16 mouse cellular contexts compared by ENCODE assay signal in the genomic region with DNA sequence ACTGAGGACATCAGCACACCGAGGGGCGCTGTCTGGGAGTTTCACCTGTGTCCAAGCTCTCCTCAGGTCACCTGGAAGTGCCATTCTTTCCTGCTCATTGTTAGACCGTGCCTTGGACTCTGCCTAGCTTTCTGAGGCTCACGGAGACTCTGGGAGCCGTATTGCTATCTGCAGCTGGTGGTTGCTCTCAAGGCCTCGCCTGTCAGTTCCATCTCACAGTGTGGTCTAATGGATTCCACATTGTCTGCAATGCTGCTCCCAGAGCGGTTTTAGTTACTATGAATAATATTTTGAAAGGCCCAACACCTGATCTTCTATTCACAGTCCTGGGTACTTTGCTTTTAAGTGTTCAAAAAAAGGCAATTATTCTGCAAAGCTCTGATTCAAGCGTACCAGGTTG.
DNase-seq lines count a peak whose midpoint lies in the region; ATAC-seq and TF ChIP-seq lines count a peak whose summit lies in the region.
"Had no signal": no experiment of that assay in that cellular context is flagged by ENCODE, and none has a peak within 500 bp of the region (broad histone marks: within the 10 kb centered on the region; RNA-seq: fewer than 3 reads in every experiment).

No protein-coding gene starts in this region.

- H3K4me1 ChIP-seq in midbrain, embryonic 15.5 days = no peaks in the 10 kb centered on the region
- H3K4me1 ChIP-seq in midbrain, postnatal 0 days (ENCODE audit: insufficient read depth, low read length) = no peaks in the 10 kb centered on the region
- no peaks in the 10 kb centered on the region for H3K4me1 ChIP-seq in embryonic facial prominence, embryonic 11.5 days (ENCODE audit: control insufficient read depth, insufficient read depth, low read length)
- peaks cover 3% of the 10 kb centered on the region for H3K4me1 ChIP-seq in olfactory bulb, adult 2 months (ENCODE audit: control insufficient read depth, insufficient read depth, low read length)
- H3K4me1 ChIP-seq in kidney, embryonic 15.5 days = no peaks in the 10 kb centered on the region
- H3K4me1 ChIP-seq: heart, embryonic 10.5 days had no signal

- no peaks in the 10 kb centered on the region for H3K36me3 ChIP-seq in midbrain, embryonic 15.5 days (replicated peaks)
- no peaks in the 10 kb centered on the region for H3K36me3 ChIP-seq in midbrain, postnatal 0 days (ENCODE audit: insufficient read depth, low read length)
- no peaks in the 10 kb centered on the region for H3K36me3 ChIP-seq in embryonic facial prominence, embryonic 11.5 days (replicated peaks; ENCODE audit: control insufficient read depth, insufficient read depth, low read depth, low read length)
- no peaks in the 10 kb centered on the region for H3K36me3 ChIP-seq in kidney, embryonic 15.5 days
- H3K36me3 ChIP-seq: G1E; heart, embryonic 10.5 days had no signal

- H3K9ac ChIP-seq in midbrain, embryonic 15.5 days = no peak overlapping the region
- no peak overlapping the region for H3K9ac ChIP-seq in midbrain, postnatal 0 days (replicated peaks; ENCODE audit: low read length, poor library complexity, severe bottlenecking)
- no peak overlapping the region for H3K9ac ChIP-seq in embryonic facial prominence, embryonic 11.5 days (replicated peaks; ENCODE audit: low read length)
- no peak overlapping the region for H3K9ac ChIP-seq in kidney, embryonic 15.5 days

- intact Hi-C loops in gastrocnemius, adult 2 months (cut with DNase I) = no loop called here
- intact Hi-C loops in gastrocnemius, postnatal 36 days (cut with DNase I) = no loop called here

- H3K9me3 ChIP-seq in midbrain, embryonic 15.5 days = no peaks in the 10 kb centered on the region
- H3K9me3 ChIP-seq in midbrain, postnatal 0 days (ENCODE audit: low read length) = no peaks in the 10 kb centered on the region
- no peaks in the 10 kb centered on the region for H3K9me3 ChIP-seq in embryonic facial prominence, embryonic 11.5 days (replicated peaks; ENCODE audit: control insufficient read depth, low read length)
- H3K9me3 ChIP-seq in kidney, embryonic 15.5 days (replicated peaks) = no peaks in the 10 kb centered on the region
- H3K9me3 ChIP-seq: G1E; heart, embryonic 10.5 days had no signal

- no peaks in the 10 kb centered on the region for H3K27me3 ChIP-seq in midbrain, embryonic 15.5 days (replicated peaks)
- H3K27me3 ChIP-seq in midbrain, postnatal 0 days (ENCODE audit: insufficient read depth, low read length) = no peaks in the 10 kb centered on the region
- H3K27me3 ChIP-seq in embryonic facial prominence, embryonic 11.5 days (ENCODE audit: control insufficient read depth, insufficient read depth, low read length) = no peaks in the 10 kb centered on the region
- H3K27me3 ChIP-seq in kidney, embryonic 15.5 days = no peaks in the 10 kb centered on the region

- no peak for TF ChIP-seq POLR2A in olfactory bulb, adult 2 months (IDR thresholded peaks at IDR 0.05; ENCODE audit: insufficient read depth, low read depth, low read length)

- TF ChIP-seq CTCF in gastrocnemius, adult 2 months (IDR thresholded peaks at IDR 0.05) = no peak
- no peak for TF ChIP-seq CTCF in midbrain, postnatal 0 days (IDR thresholded peaks at IDR 0.05)
- TF ChIP-seq CTCF in olfactory bulb, adult 2 months (IDR thresholded peaks at IDR 0.05; ENCODE audit: insufficient read depth, low read depth, low read length) = no peak

- H3K4me2 ChIP-seq in midbrain, embryonic 15.5 days = no peak overlapping the region
- no peak overlapping the region for H3K4me2 ChIP-seq in midbrain, postnatal 0 days (ENCODE audit: low read depth, low read length, poor library complexity, severe bottlenecking)
- H3K4me2 ChIP-seq in embryonic facial prominence, embryonic 11.5 days (ENCODE audit: low read depth, low read length) = no peak overlapping the region
- H3K4me2 ChIP-seq in kidney, embryonic 15.5 days = no peak overlapping the region

- 65% methylated on average over 8 of the region's 8 CpGs for WGBS in midbrain, embryonic 15.5 days
- WGBS in midbrain, postnatal 0 days = 55% methylated on average over 8 of the region's 8 CpGs
- 39% methylated on average over 8 of the region's 8 CpGs for WGBS in embryonic facial prominence, embryonic 11.5 days
- 58% methylated on average over 8 of the region's 8 CpGs for WGBS in olfactory bulb, adult 2 months
- WGBS in kidney, embryonic 15.5 days = 70% methylated on average over 8 of the region's 8 CpGs

- H3K4me3 ChIP-seq in gastrocnemius, adult 2 months = no peak overlapping the region
- H3K4me3 ChIP-seq in midbrain, embryonic 15.5 days = no peak overlapping the region
- H3K4me3 ChIP-seq in midbrain, postnatal 0 days (ENCODE audit: low read depth, low read length) = no peak overlapping the region
- no peak overlapping the region for H3K4me3 ChIP-seq in embryonic facial prominence, embryonic 11.5 days (ENCODE audit: low read depth, low read length)
- no peak overlapping the region for H3K4me3 ChIP-seq in olfactory bulb, adult 2 months (ENCODE audit: insufficient read depth, low read depth, low read length)
- no peak overlapping the region for H3K4me3 ChIP-seq in kidney, embryonic 15.5 days (replicated peaks)
- H3K4me3 ChIP-seq: heart, embryonic 10.5 days had no signal

- DNase-seq in gastrocnemius, adult 2 months = peak; percentile 23
- DNase-seq in gastrocnemius, postnatal 36 days = no peak
- DNase-seq in midbrain, postnatal 0 days (ENCODE audit: low spot score) = no peak
- peak; percentile 68 for DNase-seq in embryonic facial prominence, embryonic 11.5 days (ENCODE audit: low spot score)
- no peak for DNase-seq in heart, adult 8-10 months (ENCODE audit: low spot score)
- DNase-seq: cerebellum, adult 11-12 months; heart, postnatal 4 days; kidney, adult 2 months; layer of hippocampus, postnatal 36 days; left cerebral cortex, postnatal 4 days; thymus, adult 18-20 months had no signal

- ATAC-seq in midbrain, embryonic 15.5 days (replicated peaks) = peak; percentile 68
- no peak for ATAC-seq in midbrain, postnatal 0 days (ENCODE audit: low FRiP score)
- peak; percentile 75 for ATAC-seq in embryonic facial prominence, embryonic 11.5 days (replicated peaks; ENCODE audit: insufficient number of reproducible peaks, low FRiP score, low TSS enrichment, low read depth)
- no peak for ATAC-seq in kidney, embryonic 15.5 days (replicated peaks; ENCODE audit: low FRiP score)

- peak overlapping the region; percentile 33 for H3K27ac ChIP-seq in gastrocnemius, adult 2 months
- H3K27ac ChIP-seq in midbrain, embryonic 15.5 days = no peak overlapping the region
- H3K27ac ChIP-seq in midbrain, postnatal 0 days (ENCODE audit: low read depth, low read length) = no peak overlapping the region
- no peak overlapping the region for H3K27ac ChIP-seq in embryonic facial prominence, embryonic 11.5 days (replicated peaks; ENCODE audit: low read depth, low read length)
- H3K27ac ChIP-seq in olfactory bulb, adult 2 months (ENCODE audit: insufficient read depth, low read depth, low read length) = peak overlapping the region; percentile 87; the same call in 1 of the 2 replicates
- no peak overlapping the region for H3K27ac ChIP-seq in kidney, embryonic 15.5 days
- H3K27ac ChIP-seq: heart, embryonic 10.5 days had no signal

Comparison
In these comparisons a context has a peak if more than half of its experiments do, and no peak if none do; other contexts are left out.
1. DNase-seq: peak in gastrocnemius, adult 2 months (single experiment) and embryonic facial prominence, embryonic 11.5 days (single experiment); none in gastrocnemius, postnatal 36 days (0 of 2), midbrain, postnatal 0 days (single experiment) and heart, adult 8-10 months (single experiment).
2. ATAC-seq: peak in midbrain, embryonic 15.5 days (single experiment) and embryonic facial prominence, embryonic 11.5 days (single experiment); none in midbrain, postnatal 0 days (single experiment) and kidney, embryonic 15.5 days (single experiment).
3. H3K27ac ChIP-seq: peak in gastrocnemius, adult 2 months (single experiment) and olfactory bulb, adult 2 months (single experiment); none in midbrain, embryonic 15.5 days (single experiment), midbrain, postnatal 0 days (single experiment), embryonic facial prominence, embryonic 11.5 days (single experiment) and kidney, embryonic 15.5 days (single experiment).